Comparison of ENCODE assay signal across 10 mouse cellular contexts in genomic region chr5:133795638-133796037, GRCm38 (mm10).
DNase-seq lines count a peak whose midpoint lies in the region; ATAC-seq and TF ChIP-seq lines count a peak whose summit lies in the region.
"Had no signal": no experiment of that assay in that cellular context is flagged by ENCODE, and none has a peak within 500 bp of the region (broad histone marks: within the 10 kb centered on the region; RNA-seq: fewer than 3 reads in every experiment).

No protein-coding gene starts in this region.

- no peak overlapping the region for H3K27ac ChIP-seq in forebrain, postnatal 0 days (ENCODE audit: low read depth, low read length)
- no peak overlapping the region for H3K27ac ChIP-seq in forebrain, embryonic 15.5 days (replicated peaks)
- H3K27ac ChIP-seq in midbrain, embryonic 11.5 days (ENCODE audit: low read depth, low read length): no peak overlapping the region
- no peak overlapping the region for H3K27ac ChIP-seq in midbrain, embryonic 13.5 days
- H3K27ac ChIP-seq: embryonic facial prominence, embryonic 15.5 days had no signal

- no peak overlapping the region for H3K9ac ChIP-seq in forebrain, postnatal 0 days
- H3K9ac ChIP-seq in forebrain, embryonic 15.5 days (replicated peaks): no peak overlapping the region
- H3K9ac ChIP-seq in midbrain, embryonic 11.5 days (ENCODE audit: low read length): no peak overlapping the region
- H3K9ac ChIP-seq in midbrain, embryonic 13.5 days (replicated peaks): no peak overlapping the region
- H3K9ac ChIP-seq: embryonic facial prominence, embryonic 15.5 days had no signal

- no peaks in the 10 kb centered on the region for H3K9me3 ChIP-seq in forebrain, postnatal 0 days (ENCODE audit: low read length)
- no peaks in the 10 kb centered on the region for H3K9me3 ChIP-seq in forebrain, embryonic 15.5 days
- H3K9me3 ChIP-seq in midbrain, embryonic 11.5 days (ENCODE audit: control insufficient read depth, low read length): no peaks in the 10 kb centered on the region
- H3K9me3 ChIP-seq in midbrain, embryonic 13.5 days: no peaks in the 10 kb centered on the region; the same call in 1 of the 2 replicates
- H3K9me3 ChIP-seq: embryonic facial prominence, embryonic 15.5 days had no signal

- TF ChIP-seq CTCF in forebrain, postnatal 0 days (IDR thresholded peaks at IDR 0.05; ENCODE audit: low read depth): peak; percentile 86

- no peak for ATAC-seq in forebrain, postnatal 0 days
- ATAC-seq in forebrain, embryonic 15.5 days (replicated peaks): no peak
- no peak for ATAC-seq in midbrain, embryonic 11.5 days (ENCODE audit: low FRiP score)
- ATAC-seq in midbrain, embryonic 13.5 days: no peak
- no peak for ATAC-seq in erythroid progenitor cell, adult 5-6 weeks (replicated peaks; ENCODE audit: low FRiP score, poor library complexity, severe bottlenecking)

- H3K4me1 ChIP-seq in forebrain, postnatal 0 days (ENCODE audit: insufficient read depth): no peaks in the 10 kb centered on the region
- H3K4me1 ChIP-seq in forebrain, embryonic 15.5 days: peaks cover 5% of the 10 kb centered on the region; the same call in 1 of the 2 replicates
- H3K4me1 ChIP-seq in midbrain, embryonic 11.5 days (ENCODE audit: control insufficient read depth, insufficient read depth, low read length): no peaks in the 10 kb centered on the region
- 0 out of 2 replicates have a peak, but pooled peaks cover 3% of the 10 kb centered on the region for H3K4me1 ChIP-seq in midbrain, embryonic 13.5 days (replicated peaks)
- H3K4me1 ChIP-seq: embryonic facial prominence, embryonic 15.5 days had no signal

- no peaks in the 10 kb centered on the region for H3K27me3 ChIP-seq in forebrain, postnatal 0 days (ENCODE audit: insufficient read depth, low read length)
- H3K27me3 ChIP-seq in forebrain, embryonic 15.5 days: no peaks in the 10 kb centered on the region
- H3K27me3 ChIP-seq in midbrain, embryonic 11.5 days (ENCODE audit: control insufficient read depth, insufficient read depth, low read length): no peaks in the 10 kb centered on the region
- no peaks in the 10 kb centered on the region for H3K27me3 ChIP-seq in midbrain, embryonic 13.5 days
- H3K27me3 ChIP-seq: CH12.LX; embryonic facial prominence, embryonic 15.5 days had no signal

- no peak overlapping the region for H3K4me3 ChIP-seq in forebrain, postnatal 0 days (ENCODE audit: low read depth, low read length)
- no peak overlapping the region for H3K4me3 ChIP-seq in forebrain, embryonic 15.5 days
- no peak overlapping the region for H3K4me3 ChIP-seq in midbrain, embryonic 11.5 days (ENCODE audit: low read depth, low read length)
- H3K4me3 ChIP-seq in midbrain, embryonic 13.5 days (replicated peaks): no peak overlapping the region
- H3K4me3 ChIP-seq: embryonic facial prominence, embryonic 15.5 days had no signal

- intact Hi-C loops in left cerebral cortex, postnatal 10 days (cut with DNase I): loop anchor here (5.0 to 10.0 kb wide), 2 partner anchors 1563 to 1681 kb away; no protein-coding TSS in a partner anchor

- no peak overlapping the region for H3K4me2 ChIP-seq in forebrain, postnatal 0 days (ENCODE audit: low read depth)
- no peak overlapping the region for H3K4me2 ChIP-seq in forebrain, embryonic 15.5 days (replicated peaks)
- no peak overlapping the region for H3K4me2 ChIP-seq in midbrain, embryonic 11.5 days
- no peak overlapping the region for H3K4me2 ChIP-seq in midbrain, embryonic 13.5 days (replicated peaks)
- H3K4me2 ChIP-seq: embryonic facial prominence, embryonic 15.5 days had no signal

- 28% methylated on average over 3 of the region's 3 CpGs for WGBS in forebrain, postnatal 0 days
- 33% methylated on average over 3 of the region's 3 CpGs for WGBS in forebrain, embryonic 15.5 days
- 38% methylated on average over 3 of the region's 3 CpGs for WGBS in midbrain, embryonic 11.5 days
- 38% methylated on average over 3 of the region's 3 CpGs for WGBS in midbrain, embryonic 13.5 days

- no peaks in the 10 kb centered on the region for H3K36me3 ChIP-seq in forebrain, postnatal 0 days (ENCODE audit: insufficient read depth)
- H3K36me3 ChIP-seq in forebrain, embryonic 15.5 days: no peaks in the 10 kb centered on the region
- no peaks in the 10 kb centered on the region for H3K36me3 ChIP-seq in midbrain, embryonic 11.5 days (ENCODE audit: control insufficient read depth, insufficient read depth, low read length)
- H3K36me3 ChIP-seq in midbrain, embryonic 13.5 days: no peaks in the 10 kb centered on the region
- H3K36me3 ChIP-seq: embryonic facial prominence, embryonic 15.5 days had no signal

- peak; percentile 87 for DNase-seq in forebrain, postnatal 0 days
- DNase-seq in midbrain, embryonic 11.5 days (ENCODE audit: low spot score, missing footprints): peak; percentile 93
- DNase-seq in embryo, embryonic 11.5 days (ENCODE audit: low read depth, low spot score): peak; percentile 17
- peak; percentile 50 to 51 for DNase-seq in left cerebral cortex, postnatal 10 days (ENCODE audit: extremely low spot score in 1 of 2, low spot score in 2 of 2)
- no peak for DNase-seq in T-cell, adult 2 months (ENCODE audit: low spot score)
